8 mouse cellular contexts compared by ENCODE assay signal in the genomic region with DNA sequence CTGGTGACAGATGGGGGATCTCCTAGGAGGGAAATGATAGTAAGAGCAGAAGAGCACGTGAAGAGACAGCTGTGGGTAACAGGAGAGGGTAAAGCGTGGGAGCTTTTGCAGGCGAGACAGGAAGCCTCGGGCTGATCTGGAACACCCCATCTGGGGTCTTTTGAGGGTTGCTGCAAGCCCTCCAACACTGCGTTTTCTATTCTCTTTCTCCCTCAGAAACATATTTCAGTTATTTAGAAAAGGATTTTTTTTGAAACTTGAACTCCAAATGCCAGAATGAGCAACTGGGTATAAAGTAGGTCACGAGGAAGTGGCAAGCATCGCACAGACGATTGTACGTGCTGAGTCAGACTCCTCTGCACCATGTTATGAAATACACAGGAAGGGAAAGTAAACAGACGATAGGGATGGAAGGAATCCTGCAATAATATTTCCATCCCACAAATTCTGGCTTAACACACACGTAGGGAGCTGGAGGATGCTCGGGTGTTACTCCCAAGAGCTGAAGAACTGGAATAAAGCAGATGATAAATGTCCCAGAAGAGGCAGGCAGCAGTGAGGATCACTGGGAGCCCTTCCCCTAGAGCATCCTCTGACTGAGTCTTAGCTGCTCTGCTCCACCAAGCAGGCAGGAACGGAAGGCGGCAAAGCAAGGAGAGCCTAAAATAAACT.
A peak's percentile ranks its signal among the peaks of the same experiment; 100 is the strongest.
DNase-seq lines count a peak whose midpoint lies in the region; ATAC-seq and TF ChIP-seq lines count a peak whose summit lies in the region.

No protein-coding gene starts in this region.

- no peaks in the 10 kb centered on the region for H3K9me3 ChIP-seq in hindbrain, embryonic 15.5 days
- H3K9me3 ChIP-seq in hindbrain, embryonic 13.5 days = no peaks in the 10 kb centered on the region
- peaks cover 9% of the 10 kb centered on the region for H3K9me3 ChIP-seq in CH12.LX (replicated peaks; ENCODE audit: low read length)
- no peaks in the 10 kb centered on the region for H3K9me3 ChIP-seq in forebrain, embryonic 16.5 days (ENCODE audit: control insufficient read depth, low read length)
- no peaks in the 10 kb centered on the region for H3K9me3 ChIP-seq in liver, postnatal 0 days (ENCODE audit: low read length)

- no peak for TF ChIP-seq POLR2A in CH12.LX (IDR thresholded peaks at IDR 0.05; ENCODE audit: low read depth, low read length)

- dilution Hi-C loops in CH12.LX (cut with MboI; ENCODE audit: extremely low pct_ligation_motif_present, extremely low pct_unique_long_range_greater_than_20kb, low sequenced_read_pairs) = no loop called here

- H3K4me3 ChIP-seq in hindbrain, embryonic 15.5 days = no peak overlapping the region
- H3K4me3 ChIP-seq in hindbrain, embryonic 13.5 days = no peak overlapping the region
- no peak overlapping the region for H3K4me3 ChIP-seq in CH12.LX (replicated peaks in 1 of 3; ENCODE audit: low read depth in 2 of 3, low read length in 2 of 3, poor library complexity in 1 of 3)
- no peak overlapping the region for H3K4me3 ChIP-seq in forebrain, embryonic 16.5 days (replicated peaks; ENCODE audit: low read length)
- no peak overlapping the region for H3K4me3 ChIP-seq in liver, postnatal 0 days (ENCODE audit: low read depth, low read length)

- no peak for TF ChIP-seq EP300 in CH12.LX (IDR thresholded peaks at IDR 0.05; ENCODE audit: low read length)
- peak; percentile 50 for TF ChIP-seq EP300 in liver, postnatal 0 days (IDR thresholded peaks at IDR 0.05; ENCODE audit: low read depth)

- no peak for ATAC-seq in hindbrain, embryonic 15.5 days (ENCODE audit: low FRiP score, low read depth)
- no peak for ATAC-seq in hindbrain, embryonic 13.5 days (ENCODE audit: low FRiP score)
- no peak for ATAC-seq in forebrain, embryonic 16.5 days
- peak; percentile 55; the same call in 1 of the 2 replicates for ATAC-seq in liver, postnatal 0 days

- no peaks in the 10 kb centered on the region for H3K79me2 ChIP-seq in CH12.LX (replicated peaks; ENCODE audit: control insufficient read depth, extremely low read depth, insufficient read depth, poor library complexity, severe bottlenecking)

- H3K27me3 ChIP-seq in hindbrain, embryonic 15.5 days = no peaks in the 10 kb centered on the region
- H3K27me3 ChIP-seq in hindbrain, embryonic 13.5 days = no peaks in the 10 kb centered on the region
- no peaks in the 10 kb centered on the region for H3K27me3 ChIP-seq in CH12.LX (replicated peaks)
- no peaks in the 10 kb centered on the region for H3K27me3 ChIP-seq in forebrain, embryonic 16.5 days (replicated peaks; ENCODE audit: control insufficient read depth, insufficient read depth, low read length)
- no peaks in the 10 kb centered on the region for H3K27me3 ChIP-seq in liver, postnatal 0 days (ENCODE audit: insufficient read depth, low read length)

- H3K4me1 ChIP-seq in hindbrain, embryonic 15.5 days (replicated peaks) = peaks cover 27% of the 10 kb centered on the region
- H3K4me1 ChIP-seq in hindbrain, embryonic 13.5 days (replicated peaks) = peaks cover 21% of the 10 kb centered on the region
- H3K4me1 ChIP-seq in CH12.LX (ENCODE audit: control insufficient read depth in 1 of 2, insufficient read depth in 2 of 2) = peaks cover 25 to 70% of the 10 kb centered on the region in 2 experiments
- H3K4me1 ChIP-seq in forebrain, embryonic 16.5 days (replicated peaks; ENCODE audit: control insufficient read depth, insufficient read depth, low read length) = peaks cover 26% of the 10 kb centered on the region
- H3K4me1 ChIP-seq in liver, postnatal 0 days (ENCODE audit: insufficient read depth) = peaks cover 20% of the 10 kb centered on the region

- no peak for TF ChIP-seq CTCF in CH12.LX (conservative IDR thresholded peaks at IDR 0.05 in 1 of 2, IDR thresholded peaks at IDR 0.05 in 1 of 2; ENCODE audit: low read depth in 2 of 2, low read length in 2 of 2)
- no peak for TF ChIP-seq CTCF in liver, postnatal 0 days (IDR thresholded peaks at IDR 0.05; ENCODE audit: low read depth)

- H3K27ac ChIP-seq in hindbrain, embryonic 15.5 days (replicated peaks) = peak overlapping the region; percentile 51
- H3K27ac ChIP-seq in hindbrain, embryonic 13.5 days = no peak overlapping the region; the same call in 1 of the 2 replicates
- H3K27ac ChIP-seq in CH12.LX (ENCODE audit: insufficient read depth, low read depth) = no peak overlapping the region
- H3K27ac ChIP-seq in forebrain, embryonic 16.5 days (ENCODE audit: low read length) = 0 out of 2 replicates have a peak overlapping the region, but pooled peaks have one; percentile 1
- peak overlapping the region; percentile 60 for H3K27ac ChIP-seq in liver, postnatal 0 days (ENCODE audit: low read depth)

- DNase-seq in 3134 (ENCODE audit: extremely low read depth, insufficient read length, low spot score) (peak; percentile 58), CH12.LX (ENCODE audit: extremely low read depth) (no peak)
- DNase-seq in liver, postnatal 0 days = no peak
- peak; percentile 55 to 69 for DNase-seq in thymus, adult 18-20 months
- DNase-seq in embryo, embryonic 9.5 days (ENCODE audit: extremely low spot score) = no peak

- H3K36me3 ChIP-seq in hindbrain, embryonic 15.5 days = no peaks in the 10 kb centered on the region
- no peaks in the 10 kb centered on the region for H3K36me3 ChIP-seq in hindbrain, embryonic 13.5 days
- no peaks in the 10 kb centered on the region for H3K36me3 ChIP-seq in CH12.LX (replicated peaks in 1 of 2; ENCODE audit: control insufficient read depth in 1 of 2, insufficient read depth in 1 of 2, low read length in 1 of 2)
- H3K36me3 ChIP-seq in forebrain, embryonic 16.5 days (ENCODE audit: control insufficient read depth, insufficient read depth) = no peaks in the 10 kb centered on the region
- H3K36me3 ChIP-seq in liver, postnatal 0 days (replicated peaks; ENCODE audit: insufficient read depth, low read length) = no peaks in the 10 kb centered on the region

- no peak overlapping the region for H3K4me2 ChIP-seq in hindbrain, embryonic 15.5 days
- no peak overlapping the region for H3K4me2 ChIP-seq in hindbrain, embryonic 13.5 days
- H3K4me2 ChIP-seq in CH12.LX (ENCODE audit: insufficient read depth, low read depth, poor library complexity, severe bottlenecking) = no peak overlapping the region
- H3K4me2 ChIP-seq in forebrain, embryonic 16.5 days (ENCODE audit: low read length) = peak overlapping the region; percentile 1; the same call in 1 of the 2 replicates
- peak overlapping the region; percentile 20; the same call in 1 of the 2 replicates for H3K4me2 ChIP-seq in liver, postnatal 0 days (ENCODE audit: low read depth, low read length)

- in situ Hi-C loops in CH12.LX (cut with MboI; ENCODE audit: low pct_ligation_motif_present, low pct_unique_long_range_greater_than_20kb, low sequenced_read_pairs) = loop anchor here (5.0 kb wide), 1 partner anchor 41 kb away; no protein-coding TSS in a partner anchor

- H3K9ac ChIP-seq in hindbrain, embryonic 15.5 days = no peak overlapping the region
- no peak overlapping the region for H3K9ac ChIP-seq in hindbrain, embryonic 13.5 days
- H3K9ac ChIP-seq in CH12.LX (ENCODE audit: insufficient read depth, low read depth) = no peak overlapping the region; the same call in 1 of the 2 replicates
- H3K9ac ChIP-seq in forebrain, embryonic 16.5 days (replicated peaks; ENCODE audit: low read depth, low read length) = no peak overlapping the region
- H3K9ac ChIP-seq in liver, postnatal 0 days (replicated peaks) = peak overlapping the region; percentile 13; the same call in 1 of the 2 replicates

- 67% methylated on average over 14 of the region's 14 CpGs for WGBS in hindbrain, embryonic 15.5 days
- WGBS in hindbrain, embryonic 13.5 days = 74% methylated on average over 14 of the region's 14 CpGs
- WGBS in forebrain, embryonic 16.5 days = 62% methylated on average over 14 of the region's 14 CpGs
- 23% methylated on average over 14 of the region's 14 CpGs for WGBS in liver, postnatal 0 days (ENCODE audit: insufficient replicate concordance)

- TF ChIP-seq RAD21 in CH12.LX (IDR thresholded peaks at IDR 0.05; ENCODE audit: low read depth, low read length) = no peak

TF ChIP-seq in CH12.LX, 34 proteins besides CTCF, POLR2A, EP300 and RAD21:
- TF ChIP-seq PAX5 (IDR thresholded peaks at IDR 0.05; ENCODE audit: low read length) (no peak), MEF2A (IDR thresholded peaks at IDR 0.05; ENCODE audit: borderline replicate concordance, low read depth, low read length) (0 out of 2 replicates have a peak, but pooled peaks have one; percentile 17), NRF1 (IDR thresholded peaks at IDR 0.05; ENCODE audit: low read depth, low read length) (no peak), TCF12 (IDR thresholded peaks at IDR 0.05; ENCODE audit: low read depth, low read length) (peak; percentile 58; the same call in 1 of the 2 replicates), ZC3H11A (IDR thresholded peaks at IDR 0.05; ENCODE audit: low read depth, low read length) (no peak), SIN3A (IDR thresholded peaks at IDR 0.05; ENCODE audit: low read length) (no peak), BHLHE40 (IDR thresholded peaks at IDR 0.05; ENCODE audit: low read depth, low read length) (peak; percentile 87), MXI1 (IDR thresholded peaks at IDR 0.05; ENCODE audit: low read depth, low read length) (no peak), SMC3 (IDR thresholded peaks at IDR 0.05; ENCODE audit: low read depth, low read length) (no peak), ETS1 (conservative IDR thresholded peaks at IDR 0.05; ENCODE audit: low read depth, low read length) (peak; percentile 82), MAX (IDR thresholded peaks at IDR 0.05; ENCODE audit: low read length) (no peak), KAT2A (IDR thresholded peaks at IDR 0.05; ENCODE audit: insufficient replicate concordance, low read length) (no peak)

Comparison
In these comparisons a context has a peak if more than half of its experiments do, and no peak if none do; other contexts are left out.
1. H3K27ac ChIP-seq: peak in hindbrain, embryonic 15.5 days (single experiment), forebrain, embryonic 16.5 days (single experiment) and liver, postnatal 0 days (single experiment); none in hindbrain, embryonic 13.5 days (single experiment) and CH12.LX (single experiment).
2. H3K4me2 ChIP-seq: peak in forebrain, embryonic 16.5 days (single experiment) and liver, postnatal 0 days (single experiment); none in hindbrain, embryonic 15.5 days (single experiment), hindbrain, embryonic 13.5 days (single experiment) and CH12.LX (single experiment).
3. DNase-seq: peak in 3134 (single experiment) and thymus, adult 18-20 months (2 of 2); none in CH12.LX (single experiment), liver, postnatal 0 days (single experiment) and embryo, embryonic 9.5 days (single experiment).